Mouse (Mus musculus) left cerebral cortex, adult 18-20 months (tissue): ENCODE results near the gene Cntnap2. TPM values are rescaled to one million over a fixed set of nuclear protein-coding genes. Genes with fewer than 3 reads are reported as not detected.

ENCODE experiments used
- DNase-seq, 2 experiments: peaks; one replicate each; pipeline ENCODE4 v3.0.0; 2021 to 2022; ENCODE audit warnings: low spot score in 2 of 2, mixed read lengths in 1 of 2
- total RNA-seq, 2 experiments: library from RNA; stranded (reverse); gene quantifications; 2 replicates each; pipeline ENCODE4 v1.2.3; 2021

Cntnap2 gene
- total RNA-seq, 2 experiments from 2014 or later: 109 TPM

- DNase-seq: no peak
Observed at GRCm38 (mm10) chr6:46945703-46946102, 1886.5 kb downstream of the Cntnap2 start.

- DNase-seq: peak; percentile 84 to 89
Observed at GRCm38 (mm10) chr6:46961022-46961686, 1902.0 kb downstream of the Cntnap2 start.

GRCm38 (mm10) chr6:46963261-46963660 lies 1904.1 kb downstream of the Cntnap2 start:
- DNase-seq: no peak

DNA sequence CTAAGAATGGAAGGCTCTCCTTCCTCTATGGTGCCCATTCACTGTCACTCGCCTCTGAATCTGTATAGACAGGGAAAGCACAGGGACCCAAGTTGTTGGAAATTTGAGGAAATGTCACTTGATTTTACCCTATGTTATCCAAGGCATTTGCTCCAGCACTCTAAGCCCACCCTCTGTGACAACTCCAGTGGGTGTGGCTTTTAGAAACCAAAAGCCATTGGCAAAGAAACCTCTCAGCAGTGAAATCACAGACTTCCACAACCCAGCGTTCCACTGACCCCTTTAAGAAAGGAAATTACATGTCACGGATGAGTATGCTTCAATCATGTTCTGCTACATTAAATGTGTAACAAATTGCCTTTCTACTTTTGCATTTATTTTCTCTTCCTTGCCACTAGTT lies 1904.5 kb downstream of the Cntnap2 start:
- DNase-seq: no peak

- no peak for DNase-seq
Observed at GRCm38 (mm10) chr6:46972640-46973039, 1913.5 kb downstream of the Cntnap2 start.

- no peak for DNase-seq
Observed at GRCm38 (mm10) chr6:46996010-46996602, 1936.9 kb downstream of the Cntnap2 start.

- DNase-seq: peak; percentile 22 to 30
Observed at GRCm38 (mm10) chr6:47004430-47004829, 1945.3 kb downstream of the Cntnap2 start.

GRCm38 (mm10) chr6:47012933-47013332 lies 1953.8 kb downstream of the Cntnap2 start:
- DNase-seq: no peak

GRCm38 (mm10) chr6:47013535-47013934 lies 1954.4 kb downstream of the Cntnap2 start:
- peak; percentile 86 to 91 for DNase-seq

DNA sequence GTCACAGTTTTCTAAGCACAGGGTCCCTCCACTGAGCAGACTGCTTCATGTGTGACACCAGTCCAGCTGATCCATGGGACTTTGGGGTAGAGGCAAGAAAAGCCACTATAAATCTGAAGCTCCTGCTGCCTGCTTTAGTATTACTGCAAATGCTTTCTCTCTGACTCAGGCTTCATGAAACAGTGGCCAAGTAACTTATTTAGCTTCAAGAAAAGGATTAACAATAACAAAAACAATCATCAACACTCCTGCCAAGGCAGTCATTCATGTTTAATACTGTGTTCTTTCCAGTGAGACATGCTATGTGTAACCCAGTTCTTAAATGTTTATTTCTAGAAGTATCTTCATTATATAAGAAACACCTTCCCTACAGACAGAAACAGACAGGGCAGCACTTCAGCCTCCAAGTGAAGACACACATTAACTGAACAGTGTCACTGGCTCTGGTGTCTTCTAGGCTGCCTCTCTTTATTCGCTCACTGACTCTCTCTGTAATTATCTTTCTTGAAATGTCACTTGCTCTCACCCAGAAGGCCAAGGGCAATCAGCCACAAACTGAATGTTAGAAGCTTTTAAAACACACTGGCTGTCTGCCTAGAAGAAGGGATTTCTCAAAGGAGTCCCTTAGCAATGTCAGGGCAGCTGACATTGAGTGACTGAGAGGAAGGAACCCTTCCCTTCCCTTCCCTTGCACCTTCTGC lies 1955.9 kb downstream of the Cntnap2 start:
- DNase-seq: no peak

- no peak for DNase-seq
Observed at GRCm38 (mm10) chr6:47026064-47026686, 1967.0 kb downstream of the Cntnap2 start.

GRCm38 (mm10) chr6:47031362-47031761 lies 1972.2 kb downstream of the Cntnap2 start:
- DNase-seq: no peak

- peak; percentile 15 to 32 for DNase-seq
Observed at GRCm38 (mm10) chr6:47042602-47043001, 1983.4 kb downstream of the Cntnap2 start.

DNA sequence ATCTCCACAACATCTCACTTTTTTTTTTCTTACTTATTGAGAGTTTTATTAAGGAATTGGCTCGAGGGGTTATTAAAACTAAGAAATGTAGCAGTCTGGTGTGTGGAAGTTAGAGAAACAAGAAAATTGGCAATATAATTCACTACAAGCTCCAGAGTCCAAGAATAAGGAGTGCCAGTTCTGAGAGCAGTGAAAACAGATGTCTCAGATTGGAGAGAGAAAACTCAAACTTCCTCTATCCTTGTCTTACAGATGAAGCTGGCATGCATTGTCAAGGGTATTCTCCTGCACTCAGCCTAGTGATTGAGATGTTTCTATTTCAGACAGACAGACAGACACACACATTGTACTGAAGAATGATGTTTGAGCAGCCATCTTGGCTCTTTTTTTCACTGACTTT lies 1984.4 kb downstream of the Cntnap2 start:
- DNase-seq: no peak

- DNase-seq: no peak
Observed at GRCm38 (mm10) chr6:47044385-47045200, 1985.4 kb downstream of the Cntnap2 start.

DNA sequence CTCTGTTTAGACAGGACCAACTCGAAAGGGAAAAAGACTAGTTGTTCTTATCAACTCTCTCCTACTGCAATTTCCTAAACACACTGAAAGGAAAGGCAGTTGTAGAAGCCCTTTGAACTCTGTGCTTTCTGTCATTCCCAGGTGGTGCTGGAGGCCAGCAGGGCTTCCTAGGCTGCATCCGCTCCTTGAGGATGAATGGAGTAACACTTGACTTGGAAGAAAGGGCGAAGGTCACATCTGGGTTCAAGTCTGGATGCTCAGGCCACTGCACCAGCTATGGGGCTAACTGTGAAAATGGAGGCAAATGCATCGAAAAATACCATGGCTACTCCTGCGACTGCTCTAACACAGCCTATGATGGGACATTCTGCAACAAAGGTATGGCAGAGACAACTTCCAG lies 1989.9 kb downstream of the Cntnap2 start:
- DNase-seq: no peak

DNA sequence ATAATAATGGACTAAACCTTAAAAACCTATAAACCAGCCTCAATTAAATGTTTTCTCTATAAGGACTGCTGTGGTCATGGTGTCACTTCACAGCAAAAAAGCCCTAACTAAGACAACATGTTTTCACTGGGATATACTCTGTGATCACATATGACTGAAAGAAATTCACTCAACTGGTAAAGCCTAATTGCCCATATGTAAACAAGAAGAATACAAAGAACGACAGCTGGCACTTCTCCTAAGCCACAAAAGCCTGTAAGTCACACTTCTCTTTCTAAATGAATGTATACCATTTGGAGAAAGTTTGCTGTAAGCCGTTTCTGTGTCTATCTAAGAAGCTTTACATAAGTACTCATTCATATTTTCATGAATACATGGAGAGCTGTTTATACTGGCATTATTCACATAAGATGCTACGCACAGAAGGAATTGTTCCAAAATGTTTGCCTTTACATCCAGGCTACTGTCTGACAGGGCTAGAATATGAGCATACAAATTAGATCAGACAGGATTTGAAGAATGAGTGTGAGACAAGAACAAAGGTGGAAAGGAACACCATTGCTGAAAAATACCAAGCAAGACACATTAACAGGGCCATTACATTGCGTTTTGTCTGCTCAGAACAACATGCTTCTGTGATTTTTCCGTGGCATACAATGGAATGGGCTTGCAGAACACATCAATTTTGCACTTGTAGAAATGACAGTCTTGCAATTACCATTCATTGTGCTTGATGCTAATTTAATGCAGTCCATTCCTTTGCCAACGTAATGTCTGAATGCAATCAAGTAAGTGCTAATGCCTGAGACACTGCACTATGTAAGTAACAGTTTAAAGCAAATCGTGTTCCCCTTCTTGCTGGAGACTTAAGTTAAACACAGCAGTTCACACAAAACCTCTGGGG lies 1991.4 kb downstream of the Cntnap2 start:
- no peak for DNase-seq

DNA sequence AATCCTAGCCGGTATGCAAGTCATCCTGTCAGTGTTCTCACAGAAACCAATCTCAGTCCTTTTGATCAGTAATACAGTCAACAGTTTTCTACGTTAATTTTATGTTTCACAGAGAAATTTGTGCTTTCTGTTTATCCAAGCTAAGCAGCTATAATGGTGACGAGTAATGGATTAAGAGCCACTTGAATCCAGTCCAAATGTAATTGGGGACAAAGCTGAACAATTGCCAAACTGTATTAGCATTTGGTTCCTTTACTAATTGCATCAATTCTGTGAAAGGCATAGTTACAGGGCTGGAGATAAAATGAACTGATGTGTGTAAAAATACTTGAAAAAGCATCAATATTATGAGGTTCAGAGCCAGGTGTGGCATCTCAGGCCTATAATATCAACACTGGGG lies 2002.2 kb downstream of the Cntnap2 start:
- DNase-seq: no peak

DNA sequence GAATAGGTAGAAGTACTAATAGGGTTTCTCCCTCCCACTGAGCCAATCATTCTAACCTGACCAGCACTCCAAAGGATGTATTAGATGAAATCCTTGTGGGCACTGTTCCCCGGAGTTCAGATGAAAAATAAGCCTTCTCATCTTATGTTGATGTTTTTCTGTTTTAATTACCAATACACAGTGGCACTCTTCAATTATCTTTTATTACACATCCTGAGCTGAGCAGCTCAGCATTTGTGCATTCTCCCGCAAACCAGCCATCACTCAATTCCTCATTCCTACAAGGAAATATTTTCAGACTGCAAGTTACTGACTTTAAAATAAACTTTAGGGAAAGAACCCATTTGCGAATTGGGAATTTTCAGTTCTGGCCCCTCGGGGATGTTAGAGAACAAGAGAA lies 2030.8 kb downstream of the Cntnap2 start:
- DNase-seq: no peak

DNA sequence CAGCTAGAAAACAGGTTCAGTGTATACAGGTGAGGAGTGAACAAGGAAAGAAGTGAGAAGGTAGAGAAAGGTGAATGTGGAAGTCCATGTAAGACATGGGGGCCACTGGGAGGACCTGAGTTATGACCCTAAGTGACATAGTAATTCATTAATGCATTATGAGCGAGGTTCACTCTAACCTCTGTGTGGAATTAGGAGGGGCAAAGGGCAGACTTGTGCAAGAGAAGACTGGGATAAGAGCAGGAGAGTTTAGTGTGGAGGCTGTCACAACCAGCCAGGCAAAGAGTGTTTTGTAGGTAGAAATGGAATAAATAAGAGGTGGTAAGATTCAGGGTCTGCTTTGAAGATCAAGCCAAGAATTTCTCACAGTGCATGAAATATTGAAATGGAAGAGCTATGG lies 2045.8 kb downstream of the Cntnap2 start:
- DNase-seq: no peak
